Mouse (Mus musculus) olfactory bulb, adult 2 months (tissue): ENCODE measurements around the gene Selenoh. TPM values are rescaled to one million over a fixed set of nuclear protein-coding genes. Genes with fewer than 3 reads are reported as not detected.

Experiments
- H3K27ac ChIP-seq: fragments of 200-500 bp; 2 replicates; pipeline ENCODE4 v1.5.1; 2012; ENCODE audit warnings: low read depth, low read length; ENCODE audit not compliant: insufficient read depth
- H3K4me1 ChIP-seq: fragments of 200-500 bp; 2 replicates; pipeline ENCODE4 v1.6.1; 2012; ENCODE audit warnings: low read length; ENCODE audit not compliant: control insufficient read depth, insufficient read depth
- H3K4me3 ChIP-seq: fragments of 200-500 bp; 2 replicates; pipeline ENCODE4 v1.5.1; 2012; ENCODE audit warnings: mild to moderate bottlenecking, low read depth, low read length, moderate library complexity; ENCODE audit not compliant: insufficient read depth
- CTCF ChIP-seq: fragments of 200-500 bp; IDR thresholded peaks from 2 replicates; pipeline ENCODE4 v1.5.1; 2012; ENCODE audit warnings: low read depth, mild to moderate bottlenecking, low read length, moderate library complexity; ENCODE audit not compliant: insufficient read depth
- POLR2A ChIP-seq: fragments of 200-500 bp; IDR thresholded peaks from 2 replicates; pipeline ENCODE4 v1.6.1; 2012; ENCODE audit warnings: mild to moderate bottlenecking, low read depth, low read length, moderate library complexity; ENCODE audit not compliant: insufficient read depth
- WGBS: fragments of 180-500 bp; shearing (Covaris S2); methylation state at CpG from one replicate; pipeline ENCODE4 v1.1.7; 2018; 5-methylcytosine and 5-hydroxymethylcytosine counted together
- polyA plus RNA-seq: library from polyadenylated mRNA; stranded (reverse); fragments of >200 nt; gene quantifications from 2 replicates; pipeline ENCODE4 v1.2.4, GENCODE M21; 2012; ENCODE audit warnings: low replicate concordance; ENCODE audit not compliant: missing spikeins, insufficient read depth, insufficient read length

Selenoh gene
- polyA plus RNA-seq: not detected in 2 replicates

- TF ChIP-seq CTCF: no peak
- no peak for TF ChIP-seq POLR2A
- H3K4me3 ChIP-seq: peak within 1 kb of the TSS; percentile 92
- no peaks in the 10 kb centered on the region for H3K4me1 ChIP-seq
- WGBS: under 1% methylated on average over 20 of the region's 20 CpGs
- H3K27ac ChIP-seq: peak within 1 kb of the TSS; percentile 39; the same call in 1 of the 2 replicates
Observed at GRCm38 (mm10) chr2:84670569-84670933, at the start of gene Selenoh. Selenoh (minus strand) TSS chr2:84670770.

DNA sequence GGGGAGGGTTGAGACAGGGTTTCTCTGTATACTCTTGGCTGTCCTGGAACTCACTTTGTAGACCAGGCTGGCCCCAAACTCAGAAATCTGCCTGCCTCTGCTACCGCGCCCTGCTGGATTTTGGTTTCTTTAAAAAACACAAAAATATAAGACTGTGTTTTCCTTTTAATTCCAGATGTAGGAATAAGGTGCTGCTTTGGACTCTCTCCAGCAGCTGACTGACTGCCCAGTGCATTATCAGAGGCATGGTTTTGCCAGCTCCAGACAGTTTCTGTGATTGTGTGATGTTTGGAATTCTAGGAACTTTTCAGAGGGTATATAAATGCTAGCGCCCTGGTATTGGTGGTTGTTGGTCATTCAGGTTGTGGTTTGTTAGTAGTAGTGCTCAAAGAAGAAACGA lies 46.8 kb upstream of the Selenoh start:
- no peak for TF ChIP-seq POLR2A
- no peak for TF ChIP-seq CTCF
- H3K4me3 ChIP-seq: no peak overlapping the region
- no peaks in the 10 kb centered on the region for H3K4me1 ChIP-seq
- 95% methylated on average over 4 of the region's 4 CpGs for WGBS
- no peak overlapping the region for H3K27ac ChIP-seq

DNA sequence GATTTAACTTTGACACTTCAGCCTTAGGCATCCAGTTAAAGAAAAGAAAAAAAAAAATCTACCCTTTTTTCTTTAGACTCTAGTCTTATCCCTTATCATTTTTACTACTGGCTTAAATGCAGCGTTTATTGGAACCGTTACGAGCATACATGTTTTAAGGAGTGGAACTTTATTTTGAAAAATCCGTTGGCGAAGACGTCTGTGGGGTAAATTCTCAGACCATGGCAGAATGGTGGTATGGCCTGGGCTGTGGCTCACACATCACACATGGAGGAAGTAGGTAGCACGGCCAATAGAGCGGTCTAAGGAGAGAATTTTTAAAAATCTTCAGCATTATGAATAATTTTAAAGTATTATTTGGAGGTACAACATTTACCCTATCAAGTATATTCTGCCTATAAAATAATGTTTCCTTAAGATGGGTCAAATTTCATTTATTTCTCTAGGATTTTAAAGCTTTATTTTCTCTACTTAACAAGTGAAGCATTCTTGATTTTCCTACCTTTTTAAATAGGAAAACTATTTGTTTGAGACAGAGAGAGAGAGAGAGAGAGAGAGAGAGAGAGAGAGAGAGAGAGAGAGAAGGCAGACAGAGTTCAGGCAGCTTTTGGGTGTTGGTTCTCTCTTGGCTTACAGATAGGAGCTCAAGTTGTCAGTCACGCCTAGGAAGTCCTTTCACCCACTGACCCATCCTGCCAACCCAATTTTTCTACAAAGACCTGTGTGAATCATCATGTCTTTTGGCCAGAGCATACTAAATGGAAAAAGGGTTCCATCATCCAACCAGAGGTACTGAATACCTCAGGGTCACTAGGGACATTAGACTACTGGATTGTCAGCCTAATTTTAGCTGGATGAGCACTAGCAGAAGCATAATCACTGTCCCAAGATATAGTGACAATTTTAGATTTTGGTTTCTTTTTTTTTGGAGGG lies 46.1 kb upstream of the Selenoh start:
- Histone ChIP-seq H3K4me1 (no peaks in the 10 kb centered on the region), H3K4me3 (no peak overlapping the region), H3K27ac (peak overlapping the region; percentile 95)
- TF ChIP-seq CTCF: no peak
- no peak for TF ChIP-seq POLR2A
- 27% methylated on average over 9 of the region's 9 CpGs for WGBS

DNA sequence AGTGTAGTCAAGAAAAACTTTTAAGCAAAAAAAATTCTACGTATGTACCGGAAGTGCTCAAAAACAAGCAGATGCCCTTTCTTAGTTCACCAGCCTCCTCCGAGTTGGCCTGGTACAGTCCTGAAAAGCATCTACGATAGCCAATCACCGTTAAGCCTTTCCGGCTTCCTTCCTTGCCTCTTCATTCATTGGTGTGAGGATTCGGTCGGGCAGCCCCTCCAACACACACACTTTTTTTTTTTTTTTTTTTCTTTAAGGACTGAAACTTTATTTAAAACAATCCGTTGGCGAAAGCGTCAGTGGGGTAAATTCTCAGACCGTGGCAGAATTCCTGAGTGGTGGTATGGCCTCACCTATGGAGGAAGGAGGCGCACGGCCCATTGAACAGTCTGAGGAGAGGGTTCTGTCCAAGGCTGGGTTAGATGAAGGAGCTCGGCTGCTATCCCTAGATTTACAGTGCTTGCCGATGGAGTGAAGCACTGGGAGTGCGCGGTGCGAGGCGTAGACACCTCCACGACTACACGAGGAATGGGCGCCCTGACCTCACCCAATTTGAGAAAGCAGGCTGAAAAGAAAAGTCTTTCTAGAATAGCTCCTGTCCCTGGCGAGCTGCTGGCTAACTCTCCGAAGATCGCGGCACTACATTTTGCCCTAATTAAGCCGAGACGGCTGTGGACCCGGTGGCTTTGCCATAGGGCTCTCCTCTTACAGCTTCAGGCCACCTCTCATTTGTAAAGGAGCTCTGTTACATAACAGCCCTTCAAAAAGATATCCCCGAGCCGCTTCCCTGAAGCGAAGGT lies 45.2 kb upstream of the Selenoh start:
- WGBS: under 1% methylated on average over 33 of the region's 33 CpGs
- Histone ChIP-seq H3K27ac (peak overlapping the region; percentile 95), H3K4me1 (no peaks in the 10 kb centered on the region), H3K4me3 (peak overlapping the region; percentile 84)
- no peak for TF ChIP-seq POLR2A

GRCm38 (mm10) chr2:84714811-84715561 lies 44.4 kb upstream of the Selenoh start, which contains the start of gene Zdhhc5:
Zdhhc5 (minus strand) TSS chr2:84715180.
- peak within 1 kb of the TSS; percentile 95 for H3K27ac ChIP-seq
- WGBS: under 1% methylated on average over 107 of the region's 107 CpGs
- TF ChIP-seq POLR2A (peak; percentile 53), CTCF (no peak)

DNA sequence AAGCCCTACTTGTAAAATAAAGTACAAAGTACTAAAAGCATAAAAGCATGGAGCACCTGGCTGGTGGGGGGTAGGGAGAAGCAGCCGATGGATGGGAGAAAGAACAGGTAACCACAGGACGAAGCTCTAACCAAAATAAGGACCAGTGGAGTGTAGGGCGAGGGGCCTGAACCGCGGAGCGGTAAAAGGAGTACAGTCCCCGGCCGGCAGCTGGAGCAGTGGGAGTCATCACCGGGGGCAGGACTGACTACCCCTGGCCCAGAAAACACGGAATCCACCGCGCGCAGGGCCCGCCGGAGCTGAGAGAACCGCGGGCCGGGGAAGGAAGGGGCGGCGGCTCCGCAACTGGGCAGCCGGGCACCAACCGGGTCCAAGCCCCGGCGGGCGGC lies 43.8 kb upstream of the Selenoh start:
- TF ChIP-seq POLR2A (no peak), CTCF (no peak)
- Histone ChIP-seq H3K4me3 (peak overlapping the region; percentile 77), H3K27ac (peak overlapping the region; percentile 87), H3K4me1 (no peaks in the 10 kb centered on the region)
- WGBS: under 1% methylated on average over 26 of the region's 26 CpGs

More at GRCm38 (mm10) chr2:84714811-84715561, 44.4 kb upstream of the Selenoh start, which contains the start of gene Zdhhc5:
- no peaks in the 10 kb centered on the region for H3K4me1 ChIP-seq
- peak within 1 kb of the TSS; percentile 84 for H3K4me3 ChIP-seq

GRCm38 (mm10) chr2:84711898-84712297 lies 41.3 kb upstream of the Selenoh start:
- Histone ChIP-seq H3K4me1 (peaks cover 2% of the 10 kb centered on the region; the same call in 1 of the 2 replicates), H3K27ac (no peak overlapping the region), H3K4me3 (no peak overlapping the region)
- no peak for TF ChIP-seq POLR2A
- TF ChIP-seq CTCF: no peak
- 57% methylated on average over 2 of the region's 2 CpGs for WGBS

- WGBS: 10% methylated on average over 1 of the region's 1 CpGs
- Histone ChIP-seq H3K4me3 (no peak overlapping the region), H3K4me1 (peaks cover 2% of the 10 kb centered on the region; the same call in 1 of the 2 replicates), H3K27ac (no peak overlapping the region)
- TF ChIP-seq CTCF: no peak
- no peak for TF ChIP-seq POLR2A
Observed at GRCm38 (mm10) chr2:84707523-84707922, 37.0 kb upstream of the Selenoh start.
